1 mouse cellular context compared by ENCODE assay signal in the genomic region with DNA sequence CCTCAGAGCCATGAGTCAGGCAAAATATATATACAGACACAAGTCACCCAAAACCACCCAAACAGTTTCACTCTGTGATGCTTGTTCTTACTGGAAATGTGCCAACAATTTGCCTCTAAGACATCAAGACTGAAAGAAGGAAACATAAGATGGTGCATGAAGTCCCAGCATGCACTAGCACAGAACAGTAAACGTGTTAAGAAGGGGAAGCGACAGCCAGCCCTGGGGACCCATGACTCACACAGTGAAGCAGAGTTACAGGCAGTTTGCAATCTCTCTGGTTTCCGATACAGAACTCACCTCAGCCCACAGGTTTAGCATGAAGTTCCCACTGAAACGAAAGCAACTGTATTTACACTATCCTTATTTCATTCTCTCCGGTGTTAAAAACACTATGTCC.
TF ChIP-seq lines count a peak whose summit lies in the region.

No protein-coding gene starts in this region.

TF ChIP-seq in CH12.LX, 34 proteins besides CTCF, POLR2A, EP300 and RAD21 (continued from another document):
- 0 out of 2 replicates have a peak, but pooled peaks have one; percentile 6 for TF ChIP-seq JUN (IDR thresholded peaks at IDR 0.05; ENCODE audit: insufficient read depth, low read depth, low read length)
- 0 out of 2 replicates have a peak, but pooled peaks have one; percentile 23 for TF ChIP-seq RCOR1 (conservative IDR thresholded peaks at IDR 0.05; ENCODE audit: low read depth, low read length)
- 0 out of 2 replicates have a peak, but pooled peaks have one; percentile 18 for TF ChIP-seq ELF1 (IDR thresholded peaks at IDR 0.05; ENCODE audit: low read depth, low read length)
- TF ChIP-seq JUND (conservative IDR thresholded peaks at IDR 0.05; ENCODE audit: low read depth, low read length), result 0 out of 2 replicates have a peak, but pooled peaks have one; percentile 30
- no peak for TF ChIP-seq USF2 (conservative IDR thresholded peaks at IDR 0.05; ENCODE audit: low read depth, low read length)
- no peak for TF ChIP-seq NELFE (IDR thresholded peaks at IDR 0.05; ENCODE audit: low read depth, low read length)
- TF ChIP-seq TCF12 (IDR thresholded peaks at IDR 0.05; ENCODE audit: low read depth, low read length), result no peak
- no peak for TF ChIP-seq NRF1 (IDR thresholded peaks at IDR 0.05; ENCODE audit: low read depth, low read length)
- TF ChIP-seq CHD1 (IDR thresholded peaks at IDR 0.05; ENCODE audit: low read depth, low read length), result no peak
- no peak for TF ChIP-seq HCFC1 (IDR thresholded peaks at IDR 0.05; ENCODE audit: low read depth, low read length)
- TF ChIP-seq MAZ (IDR thresholded peaks at IDR 0.05; ENCODE audit: low read depth, low read length), result no peak
- no peak for TF ChIP-seq ZMIZ1 (IDR thresholded peaks at IDR 0.05; ENCODE audit: low read depth, low read length)
- TF ChIP-seq ETS1 (conservative IDR thresholded peaks at IDR 0.05; ENCODE audit: low read depth, low read length), result peak; percentile 70
- TF ChIP-seq SMC3 (IDR thresholded peaks at IDR 0.05; ENCODE audit: low read depth, low read length), result no peak
- no peak for TF ChIP-seq POLR2AphosphoS2 (IDR thresholded peaks at IDR 0.05; ENCODE audit: low read depth, low read length)
